Mouse (Mus musculus): Measurements from ENCODE around the gene Sdhc. TPM values are rescaled to one million over a fixed set of nuclear protein-coding genes. Genes with fewer than 3 reads are reported as not detected.
"Not testable (repeated sequence)": the region's sequence is repeated elsewhere in the genome, so short reads cannot be mapped to it uniquely, and the experiment has no call there.

The Sdhc gene
- total RNA-seq, 4 experiments from 2014 or later = 324 to 440 (median 382) TPM

GRCm38 (mm10) chr1:171168906-171169305, 18.5 kb upstream of the Sdhc start:
- DNase-seq = no peak

GRCm38 (mm10) chr1:171165629-171166345, 15.4 kb upstream of the Sdhc start:
- no peak for DNase-seq

- no peak for DNase-seq
These were observed 13.9 kb upstream of the Sdhc start for GRCm38 (mm10) chr1:171164258-171164657.

GRCm38 (mm10) chr1:171162526-171162925, 12.1 kb upstream of the Sdhc start:
- no peak for DNase-seq

- no peak for DNase-seq
These were observed 9.1 kb upstream of the Sdhc start for GRCm38 (mm10) chr1:171159485-171159975.

GRCm38 (mm10) chr1:171157965-171158364, 7.6 kb upstream of the Sdhc start:
- DNase-seq = no peak

GRCm38 (mm10) chr1:171156644-171157043, 6.2 kb upstream of the Sdhc start:
- DNase-seq = no peak

- no peak for DNase-seq
These were observed 1.6 kb upstream of the Sdhc start for GRCm38 (mm10) chr1:171151966-171152365.

- DNase-seq = no peak
These were observed 512 bp upstream of the Sdhc start for GRCm38 (mm10) chr1:171150838-171151391.

- DNase-seq = not testable (repeated sequence)
These were observed 7.4 kb downstream of the Sdhc start for GRCm38 (mm10) chr1:171142981-171143380.

- not testable (repeated sequence) for DNase-seq
These were observed 12.8 kb downstream of the Sdhc start for GRCm38 (mm10) chr1:171137486-171138155.

GRCm38 (mm10) chr1:171135600-171135999, 14.8 kb downstream of the Sdhc start:
- DNase-seq = no peak

- no peak for DNase-seq
These were observed 19.4 kb downstream of the Sdhc start for GRCm38 (mm10) chr1:171130971-171131370.

- DNase-seq = no peak
These were observed 21.2 kb downstream of the Sdhc start for GRCm38 (mm10) chr1:171129251-171129650.

- no peak for DNase-seq
These were observed 26.0 kb downstream of the Sdhc start for GRCm38 (mm10) chr1:171124398-171124797.

GRCm38 (mm10) chr1:171122932-171123331, 27.5 kb downstream of the Sdhc start:
- DNase-seq = no peak

GRCm38 (mm10) chr1:171121839-171122238, 28.6 kb downstream of the Sdhc start:
- no peak for DNase-seq

- DNase-seq = no peak
These were observed 29.5 kb downstream of the Sdhc start for GRCm38 (mm10) chr1:171120893-171121292.

GRCm38 (mm10) chr1:171119405-171119804, 31.0 kb downstream of the Sdhc start:
- no peak for DNase-seq

GRCm38 (mm10) chr1:171118996-171119395, 31.4 kb downstream of the Sdhc start:
- no peak for DNase-seq

- DNase-seq = no peak
These were observed 32.1 kb downstream of the Sdhc start for GRCm38 (mm10) chr1:171118269-171118684.

GRCm38 (mm10) chr1:171116280-171116679, 34.1 kb downstream of the Sdhc start:
- DNase-seq = no peak

GRCm38 (mm10) chr1:171113873-171114299, 36.5 kb downstream of the Sdhc start, which contains the start of gene Cfap126:
Gene Cfap126, plus strand, starts transcription at chr1:171113918.
- peak; percentile 96 for DNase-seq
